Mouse (Mus musculus): ENCODE results near the gene Prrc2a.

Gene Prrc2a

DNA sequence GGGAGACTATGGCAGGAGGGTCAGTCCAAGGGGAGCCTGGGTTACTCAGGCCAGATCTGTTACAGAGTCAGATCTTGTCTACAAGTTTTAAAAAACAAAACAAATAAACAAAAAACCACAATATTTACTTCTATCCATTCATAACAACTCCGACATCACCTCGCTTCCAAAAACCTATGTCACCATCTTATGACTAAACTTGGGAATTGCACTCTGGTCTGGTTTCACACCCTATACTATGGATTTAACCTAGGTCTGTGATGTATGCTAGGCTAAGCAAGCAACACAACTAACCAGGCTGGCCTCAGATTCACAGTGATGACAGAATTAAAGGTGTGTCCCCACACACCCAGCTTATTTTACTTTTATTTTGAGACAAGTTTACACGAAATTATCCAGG lies 58.2 kb downstream of the Prrc2a start:
- DNase-seq (ENCODE audit: low read depth in 2 of 2, low spot score in 2 of 2): no peak

DNA sequence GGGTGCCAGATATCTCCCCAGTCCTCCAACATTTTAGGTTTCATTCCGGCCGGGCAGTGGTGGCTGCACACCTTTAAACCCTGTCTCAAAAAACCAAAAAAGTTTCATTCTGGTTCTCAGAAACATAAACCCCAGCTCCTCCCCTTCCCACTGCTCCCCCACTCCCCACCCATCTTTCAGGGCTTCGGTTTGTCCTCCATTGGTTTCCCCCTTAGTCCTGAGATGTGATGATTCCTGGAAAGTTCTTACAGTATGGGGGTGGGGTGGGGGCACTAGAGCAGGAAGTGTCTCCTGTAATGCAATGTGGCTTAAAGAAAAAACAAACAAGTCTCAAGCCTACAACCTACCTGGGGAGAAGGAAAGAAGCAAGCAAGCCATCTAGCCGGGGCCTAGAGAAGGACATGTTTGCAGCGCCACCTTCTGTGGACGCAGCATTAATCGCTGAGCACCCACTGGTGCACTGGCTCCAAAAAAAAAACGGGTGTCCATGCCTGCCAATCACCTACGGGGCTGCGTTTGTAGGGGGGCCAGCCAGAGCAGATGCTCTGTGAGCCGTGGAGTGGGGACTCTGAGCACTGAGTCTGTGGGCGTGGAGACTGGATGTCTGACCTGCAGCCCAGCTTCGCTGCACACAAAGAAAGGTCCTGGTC lies 58.8 kb downstream of the Prrc2a start:
- no peak for DNase-seq (ENCODE audit: low read depth in 2 of 2, low spot score in 2 of 2)

DNA sequence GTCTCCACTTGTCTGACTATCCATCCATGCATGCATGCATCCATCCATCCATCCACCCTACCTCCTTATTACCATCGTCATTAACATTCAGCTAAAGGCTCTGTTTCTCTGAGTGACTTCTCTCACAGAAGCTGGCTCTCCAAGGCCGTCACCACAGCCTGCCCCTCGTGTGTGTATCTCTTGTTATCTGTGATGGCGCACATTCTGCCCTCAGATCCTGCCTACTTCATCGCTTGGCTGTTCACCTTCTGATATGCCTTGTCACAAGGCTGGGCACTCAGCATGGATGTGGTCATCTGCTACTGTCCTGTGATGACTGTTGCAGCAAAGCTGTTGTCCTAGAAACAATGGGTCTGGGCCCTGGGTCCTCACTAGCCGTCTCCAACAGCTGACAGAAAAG lies 59.9 kb downstream of the Prrc2a start:
- no peak for DNase-seq (ENCODE audit: low read depth in 2 of 2, low spot score in 2 of 2)

DNA sequence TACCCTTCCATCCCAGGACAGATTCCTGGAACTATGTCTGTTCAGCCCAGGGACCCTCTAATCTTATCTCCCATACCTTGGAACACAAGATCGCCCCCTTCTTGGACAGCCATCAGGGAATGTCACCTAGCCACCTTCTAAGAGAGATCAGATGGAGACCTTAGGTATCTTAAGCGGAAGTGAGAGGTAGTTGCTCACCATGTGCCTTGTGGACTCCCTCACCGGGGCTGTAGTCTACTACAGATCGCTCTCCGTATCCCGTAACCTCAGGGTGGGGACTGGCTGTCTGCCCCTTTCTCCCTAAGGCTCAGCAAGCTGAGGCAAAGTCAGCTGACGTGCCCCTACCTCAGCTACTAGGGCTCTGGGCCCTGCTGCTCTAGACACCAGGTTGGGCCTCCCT lies 60.6 kb downstream of the Prrc2a start:
- no peak for DNase-seq (ENCODE audit: low read depth in 2 of 2, low spot score in 2 of 2)

DNA sequence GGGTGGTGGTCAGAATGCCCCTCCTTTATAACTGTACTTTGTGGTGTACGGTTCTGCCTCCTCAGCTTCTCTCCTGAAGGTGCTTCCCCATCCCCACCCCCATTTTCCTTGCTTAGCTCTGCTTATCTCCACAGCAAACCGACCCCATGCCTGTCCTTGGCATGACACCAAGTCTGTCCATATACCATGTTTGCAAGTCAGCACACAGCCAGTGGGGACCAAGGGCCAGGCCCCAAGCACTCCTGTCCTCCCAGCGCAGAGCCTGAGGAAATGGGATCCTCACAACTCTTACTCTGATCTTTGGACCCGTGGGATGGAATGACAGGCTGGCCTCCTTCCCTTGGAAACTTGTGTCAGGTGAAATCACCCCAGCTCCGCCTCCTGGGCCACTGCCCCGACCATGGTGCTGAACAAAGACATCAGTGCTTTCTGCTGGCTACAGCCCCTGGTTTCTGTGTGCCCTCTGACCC lies 61.4 kb downstream of the Prrc2a start:
- no peak for DNase-seq (ENCODE audit: low read depth in 2 of 2, low spot score in 2 of 2)

DNA sequence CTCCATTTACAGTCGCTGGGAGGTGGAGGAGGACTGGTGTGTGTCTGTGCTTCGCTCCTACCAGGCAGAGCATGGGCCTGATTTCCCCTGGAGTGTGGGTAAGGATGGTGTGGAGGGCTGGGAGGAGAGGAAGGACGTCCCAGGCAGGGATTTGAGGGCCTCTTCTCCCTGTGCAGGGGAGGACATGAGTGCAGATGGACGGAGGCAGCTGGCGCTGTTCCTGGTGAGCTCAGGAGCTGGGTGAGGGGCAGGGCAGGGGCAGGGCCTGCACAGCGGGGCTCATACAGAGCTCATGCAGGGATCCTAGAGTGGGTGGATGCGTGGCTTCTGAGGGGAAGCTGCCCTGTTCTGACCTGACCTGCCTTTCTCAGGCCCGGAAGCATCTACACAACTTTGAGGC lies 62.4 kb downstream of the Prrc2a start:
- DNase-seq (ENCODE audit: low read depth in 2 of 2, low spot score in 2 of 2): no peak

DNA sequence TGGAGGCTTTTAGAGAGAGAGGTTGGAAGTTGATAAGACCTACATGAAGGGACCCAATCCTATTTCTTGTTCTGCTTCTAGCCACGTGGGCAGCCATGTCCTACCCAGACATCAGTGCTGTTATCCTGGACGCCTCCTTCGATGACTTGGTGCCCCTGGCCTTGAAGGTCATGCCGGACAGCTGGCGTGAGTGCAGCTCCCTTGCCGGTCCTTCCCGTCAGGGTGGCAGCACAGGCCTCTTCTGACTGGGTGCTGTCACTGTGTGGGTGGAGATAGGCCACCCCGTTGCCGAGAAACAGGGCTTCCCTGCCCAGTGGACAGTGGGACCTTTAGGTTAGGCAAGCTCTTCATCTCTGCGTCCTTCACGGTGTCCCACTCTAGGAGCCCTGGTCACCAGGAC lies 63.5 kb downstream of the Prrc2a start:
- no peak for DNase-seq (ENCODE audit: low read depth in 2 of 2, low spot score in 2 of 2)

DNA sequence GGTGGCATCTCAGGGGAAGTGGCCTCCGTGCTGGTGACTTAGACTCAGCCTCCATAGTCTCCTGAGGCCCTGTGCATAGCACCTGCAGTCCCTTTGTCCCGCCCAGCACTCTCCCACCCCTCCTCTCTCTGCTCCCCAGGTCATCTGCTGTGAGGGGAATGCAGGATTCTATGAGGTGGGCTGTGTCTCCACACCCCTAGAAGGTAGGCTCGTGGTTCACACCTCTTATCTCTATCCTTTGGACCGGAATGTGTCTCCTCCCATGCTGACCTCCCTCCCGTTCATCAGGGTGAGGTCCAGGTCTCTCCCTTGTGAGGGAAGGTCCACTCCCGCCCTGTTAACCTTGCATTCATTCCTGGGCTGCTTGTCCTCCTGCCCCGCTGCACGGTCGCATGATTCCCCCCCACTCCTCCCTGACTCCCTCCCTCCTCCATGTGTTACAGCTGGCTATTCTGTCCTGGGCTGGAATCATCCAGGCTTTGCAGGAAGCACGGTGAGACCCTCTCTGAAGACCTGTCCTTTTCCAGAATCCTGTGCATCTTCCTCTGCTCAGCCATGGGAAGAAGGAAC lies 64.4 kb downstream of the Prrc2a start:
- DNase-seq (ENCODE audit: low read depth in 2 of 2, low spot score in 2 of 2): no peak

Data from CD8-positive naive resting alpha-beta T cell, adult 2 months (primary cell).